Mouse (Mus musculus): ENCODE results near the gene Nek8. TPM values are rescaled to one million over a fixed set of nuclear protein-coding genes. Genes with fewer than 3 reads are reported as not detected.

The Nek8 gene
- total RNA-seq, 2 experiments from 2014 or later = 16.3 to 16.5 TPM

GRCm38 (mm10) chr11:78183884-78184514 lies 7.5 kb upstream of the Nek8 start:
- DNase-seq (ENCODE audit: low spot score in 2 of 2) = no peak

GRCm38 (mm10) chr11:78182961-78183844 lies 6.7 kb upstream of the Nek8 start, which contains the start of gene Rpl23a:
Gene Rpl23a (minus strand): TSS chr11:78183584.
- DNase-seq (ENCODE audit: low spot score in 2 of 2) = peak; percentile 39 to 72

- no peak for DNase-seq (ENCODE audit: low spot score in 2 of 2)
Measured at GRCm38 (mm10) chr11:78182450-78182849, 6.0 kb upstream of the Nek8 start.

- DNase-seq (ENCODE audit: low spot score in 2 of 2) = no peak
Measured at GRCm38 (mm10) chr11:78181830-78182357, 5.4 kb upstream of the Nek8 start.

- DNase-seq (ENCODE audit: low spot score in 2 of 2) = no peak
Measured at GRCm38 (mm10) chr11:78180081-78180761, 3.7 kb upstream of the Nek8 start.

GRCm38 (mm10) chr11:78179438-78179999 lies 3.0 kb upstream of the Nek8 start:
- DNase-seq (ENCODE audit: low spot score in 2 of 2) = no peak

GRCm38 (mm10) chr11:78178859-78179437 lies 2.5 kb upstream of the Nek8 start:
- no peak for DNase-seq (ENCODE audit: low spot score in 2 of 2)

GRCm38 (mm10) chr11:78177903-78178858 lies 1.7 kb upstream of the Nek8 start:
- peak; percentile 84 to 93 for DNase-seq (ENCODE audit: low spot score in 2 of 2)

- no peak for DNase-seq (ENCODE audit: low spot score in 2 of 2)
Measured at GRCm38 (mm10) chr11:78177437-78177836, 962 bp upstream of the Nek8 start.

- no peak for DNase-seq (ENCODE audit: low spot score in 2 of 2)
Measured at GRCm38 (mm10) chr11:78176905-78177331, 443 bp upstream of the Nek8 start.

GRCm38 (mm10) chr11:78175771-78176401 lies 589 bp downstream of the Nek8 start:
- no peak for DNase-seq (ENCODE audit: low spot score in 2 of 2)

GRCm38 (mm10) chr11:78174506-78174905 lies 2.0 kb downstream of the Nek8 start:
- DNase-seq (ENCODE audit: low spot score in 2 of 2) = no peak

- DNase-seq (ENCODE audit: low spot score in 2 of 2) = no peak
Measured at GRCm38 (mm10) chr11:78172748-78173383, 3.6 kb downstream of the Nek8 start.

GRCm38 (mm10) chr11:78172034-78172747 lies 4.3 kb downstream of the Nek8 start:
- no peak for DNase-seq (ENCODE audit: low spot score in 2 of 2)

GRCm38 (mm10) chr11:78171328-78171727 lies 5.1 kb downstream of the Nek8 start:
- no peak for DNase-seq (ENCODE audit: low spot score in 2 of 2)

- no peak for DNase-seq (ENCODE audit: low spot score in 2 of 2)
Measured at GRCm38 (mm10) chr11:78170306-78170705, 6.2 kb downstream of the Nek8 start.

- no peak for DNase-seq (ENCODE audit: low spot score in 2 of 2)
Measured at GRCm38 (mm10) chr11:78168541-78169468, 7.7 kb downstream of the Nek8 start.

Data from adrenal gland, postnatal 4 days (tissue).